Comparison of ENCODE assay signal across 18 mouse cellular contexts in the genomic region with DNA sequence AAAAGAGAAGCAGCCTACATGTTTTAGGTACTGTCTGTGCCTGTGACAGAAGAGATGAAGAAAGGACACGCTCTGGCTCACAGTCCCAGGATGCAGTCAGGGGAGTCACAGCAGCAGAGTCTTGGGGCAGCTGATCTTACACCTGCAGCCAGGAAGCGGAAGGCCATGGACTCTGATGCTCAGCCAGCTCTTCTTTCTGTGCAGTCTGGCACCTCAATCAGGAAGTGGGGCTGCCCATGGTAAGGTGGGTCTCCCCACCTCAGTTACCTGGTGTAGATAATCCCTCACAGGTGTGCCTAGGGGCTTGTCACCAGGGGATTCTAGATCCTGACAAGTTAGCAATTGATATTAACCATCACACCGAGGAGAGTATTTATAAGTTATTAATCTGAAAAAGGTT.
"Had no signal": no experiment of that assay in that cellular context is flagged by ENCODE, and none has a peak within 500 bp of the region (broad histone marks: within the 10 kb centered on the region; RNA-seq: fewer than 3 reads in every experiment).

No protein-coding gene starts in this region.

- DNase-seq: lung, adult 18-20 months; lung, embryonic 14.5 days; lung, postnatal 10 days; lung, postnatal 4 days; midbrain, embryonic 14.5 days; retina, postnatal 1 day; right cerebral cortex, adult 18-20 months; right cerebral cortex, postnatal 25 days; right cerebral cortex, postnatal 4 days; spleen, adult 18-20 months; thymus, adult 18-20 months; thymus, postnatal 14 days; thymus, postnatal 36 days had no signal

- H3K9me3 ChIP-seq: midbrain, embryonic 10.5 days; midbrain, embryonic 12.5 days; neural tube, embryonic 13.5 days; neural tube, embryonic 15.5 days had no signal

- H3K4me3 ChIP-seq: midbrain, embryonic 10.5 days; midbrain, embryonic 12.5 days; myocyte; neural tube, embryonic 13.5 days; neural tube, embryonic 15.5 days had no signal

- H3K27ac ChIP-seq: midbrain, embryonic 10.5 days; midbrain, embryonic 12.5 days; neural tube, embryonic 13.5 days; neural tube, embryonic 15.5 days had no signal

- H3K27me3 ChIP-seq: midbrain, embryonic 12.5 days; neural tube, embryonic 13.5 days; neural tube, embryonic 15.5 days had no signal

- H3K4me1 ChIP-seq: midbrain, embryonic 10.5 days; midbrain, embryonic 12.5 days; neural tube, embryonic 13.5 days; neural tube, embryonic 15.5 days had no signal
